10 mouse cellular contexts compared by ENCODE assay signal in genomic region chr9:75410868-75411487, GRCm38 (mm10). TPM values are rescaled to one million over a fixed set of nuclear protein-coding genes. Genes with fewer than 3 reads are reported as not detected.
DNase-seq lines count a peak whose midpoint lies in the region; ATAC-seq and TF ChIP-seq lines count a peak whose summit lies in the region.
"Had no signal": no experiment of that assay in that cellular context is flagged by ENCODE, and none has a peak within 500 bp of the region (broad histone marks: within the 10 kb centered on the region; RNA-seq: fewer than 3 reads in every experiment).

No protein-coding gene starts in this region.

- H3K4me2 ChIP-seq in heart, embryonic 12.5 days: peak overlapping the region; percentile 87; the same call in 1 of the 2 replicates
- peak overlapping the region; percentile 94 for H3K4me2 ChIP-seq in liver, embryonic 12.5 days

- H3K9ac ChIP-seq in heart, embryonic 12.5 days: peak overlapping the region; percentile 95
- H3K9ac ChIP-seq in liver, embryonic 12.5 days: no peak overlapping the region

- no peaks in the 10 kb centered on the region for H3K27me3 ChIP-seq in heart, embryonic 12.5 days (replicated peaks)
- no peaks in the 10 kb centered on the region for H3K27me3 ChIP-seq in spleen, adult 2 months (ENCODE audit: control insufficient read depth, insufficient read depth, low read length)
- H3K27me3 ChIP-seq in liver, embryonic 12.5 days (replicated peaks): 0 out of 2 replicates have a peak, but pooled peaks cover 3% of the 10 kb centered on the region

- H3K27ac ChIP-seq in heart, embryonic 12.5 days (ENCODE audit: poor library complexity, severe bottlenecking): no peak overlapping the region
- H3K27ac ChIP-seq in spleen, adult 2 months (ENCODE audit: insufficient read depth, low read length): peak overlapping the region; percentile 20
- H3K27ac ChIP-seq in liver, embryonic 12.5 days: peak overlapping the region; percentile 97

- no peak for TF ChIP-seq CTCF in spleen, adult 2 months (IDR thresholded peaks at IDR 0.05; ENCODE audit: extremely low read depth, insufficient read depth, insufficient read length, insufficient replicate concordance)

- H3K9me3 ChIP-seq in heart, embryonic 12.5 days (replicated peaks): no peaks in the 10 kb centered on the region
- H3K9me3 ChIP-seq in liver, embryonic 12.5 days (replicated peaks): no peaks in the 10 kb centered on the region

- H3K36me3 ChIP-seq in heart, embryonic 12.5 days: no peaks in the 10 kb centered on the region
- H3K36me3 ChIP-seq in spleen, adult 2 months (ENCODE audit: control insufficient read depth, insufficient read depth, low read length): no peaks in the 10 kb centered on the region
- H3K36me3 ChIP-seq in liver, embryonic 12.5 days: no peaks in the 10 kb centered on the region

- DNase-seq in heart, adult 9 months (ENCODE audit: low spot score in 2 of 2): no peak
- DNase-seq in spleen, adult 2 months (ENCODE audit: low read depth in 1 of 2, low spot score in 2 of 2): no peak
- no peak for DNase-seq in spleen, postnatal 36 days (ENCODE audit: low spot score in 2 of 2)
- DNase-seq in ovary, postnatal 36 days (ENCODE audit: low spot score): no peak
- DNase-seq in kidney, postnatal 10 days: no peak
- DNase-seq: heart, adult 18-20 months; right cerebral cortex, postnatal 14 days had no signal

- TF ChIP-seq POLR2A in spleen, adult 2 months (IDR thresholded peaks at IDR 0.05; ENCODE audit: low read depth, low read length): no peak

- H3K4me3 ChIP-seq in heart, embryonic 12.5 days: no peak overlapping the region
- no peak overlapping the region for H3K4me3 ChIP-seq in spleen, adult 2 months (ENCODE audit: extremely low read depth, insufficient read depth, insufficient read length)
- H3K4me3 ChIP-seq in liver, embryonic 12.5 days: no peak overlapping the region; the same call in 1 of the 2 replicates

- ATAC-seq in heart, embryonic 12.5 days (ENCODE audit: insufficient number of reproducible peaks, low FRiP score): no peak
- ATAC-seq in liver, embryonic 12.5 days: no peak
- ATAC-seq in monocyte, adult 5-6 weeks (replicated peaks; ENCODE audit: insufficient number of reproducible peaks, low FRiP score, low TSS enrichment, poor library complexity, severe bottlenecking): no peak

- peaks cover 48% of the 10 kb centered on the region for H3K4me1 ChIP-seq in heart, embryonic 12.5 days (replicated peaks)
- H3K4me1 ChIP-seq in spleen, adult 2 months (ENCODE audit: control insufficient read depth, insufficient read depth, insufficient read length): peaks cover 29% of the 10 kb centered on the region; the same call in 1 of the 2 replicates
- H3K4me1 ChIP-seq in liver, embryonic 12.5 days: peaks cover 53% of the 10 kb centered on the region

- 71% methylated on average over 6 of the region's 6 CpGs for WGBS in heart, embryonic 12.5 days
- 29% methylated on average over 6 of the region's 6 CpGs for WGBS in spleen, adult 2 months
- 50% methylated on average over 6 of the region's 6 CpGs for WGBS in liver, embryonic 12.5 days (ENCODE audit: insufficient replicate concordance)

RNA-seq across cellular contexts. Expression of gene Mapk6, which starts 1.2 kb away (rescaled TPM):
- 66.9 and 68.4 TPM in 2 replicates for polyA plus RNA-seq in heart, embryonic 12.5 days (2016; fragmentation: Nextera tagmentation; extraction: Ambion mirVana)
- 11.4 and 12.7 TPM in 2 replicates for polyA plus RNA-seq in spleen, adult 2 months (2012; rRNA removed)
- polyA plus RNA-seq in liver, embryonic 12.5 days (2016; fragmentation: Nextera tagmentation; extraction: Ambion mirVana): 33.3 and 36.5 TPM in 2 replicates
- 51.7 to 80.9 TPM (median 59.9 TPM) in 3 replicates for total RNA-seq in monocyte, adult 5-6 weeks (2017)

RNA-seq across cellular contexts. Expression of gene Leo1, which starts 30.3 kb away (rescaled TPM):
- polyA plus RNA-seq in heart, embryonic 12.5 days (2016; fragmentation: Nextera tagmentation; extraction: Ambion mirVana): 33.8 and 37.0 TPM in 2 replicates
- 2.0 and 2.1 TPM in 2 replicates for polyA plus RNA-seq in spleen, adult 2 months (2012; rRNA removed)
- polyA plus RNA-seq in liver, embryonic 12.5 days (2016; fragmentation: Nextera tagmentation; extraction: Ambion mirVana): 25.9 and 26.9 TPM in 2 replicates
- total RNA-seq in monocyte, adult 5-6 weeks (2017): 23.8 to 36.2 TPM (median 25.0 TPM) in 3 replicates
